Mouse (Mus musculus): ENCODE data around the gene Epx. TPM values are rescaled to one million over a fixed set of nuclear protein-coding genes. Genes with fewer than 3 reads are reported as not detected.

Gene Epx
- polyA plus RNA-seq, 1 experiment from 2014 or later, result not detected

- peak overlapping the region; percentile 47 for H3K4me3 ChIP-seq (ENCODE audit: low read length)
- ATAC-seq (ENCODE audit: low read depth), result no peak
- no peaks in the 10 kb centered on the region for H3K36me3 ChIP-seq (ENCODE audit: control insufficient read depth, insufficient read depth, low read length)
- H3K4me2 ChIP-seq (ENCODE audit: low read depth, low read length), result peak overlapping the region; percentile 68
- WGBS, result 3% methylated on average over 30 of the region's 31 CpGs
- H3K9me3 ChIP-seq (ENCODE audit: control insufficient read depth, low read length), result no peaks in the 10 kb centered on the region
- H3K27ac ChIP-seq (ENCODE audit: low read length), result no peak overlapping the region
- H3K4me1 ChIP-seq (replicated peaks; ENCODE audit: control insufficient read depth, insufficient read depth, low read length), result no peaks in the 10 kb centered on the region
- peak overlapping the region; percentile 55 for H3K9ac ChIP-seq (ENCODE audit: low read length)
- peaks cover 6% of the 10 kb centered on the region; the same call in 1 of the 2 replicates for H3K27me3 ChIP-seq (ENCODE audit: control insufficient read depth, insufficient read depth, low read depth, low read length)
These were observed 58.5 kb downstream of the Epx start for GRCm38 (mm10) chr11:87816707-87817442.

DNA sequence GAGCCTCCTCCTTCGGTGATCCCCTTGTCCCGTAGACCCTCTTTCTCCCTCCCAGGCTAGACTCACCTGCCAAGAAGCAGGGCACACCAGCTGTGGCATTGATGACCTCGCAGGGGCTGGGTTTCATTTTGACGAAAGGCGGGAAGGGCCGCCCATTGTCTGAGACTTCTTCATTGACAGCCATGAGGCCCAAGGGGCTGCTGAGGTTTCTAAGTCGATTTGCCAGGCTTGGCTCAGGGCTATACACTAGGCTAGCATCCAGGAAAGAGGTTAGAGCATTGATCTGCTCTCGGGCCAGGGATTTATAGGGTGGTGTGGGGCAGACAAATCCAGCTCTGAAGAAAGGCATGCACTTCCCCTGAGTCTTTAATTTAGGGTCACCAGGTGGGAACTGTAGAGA, 60.5 kb downstream of the Epx start:
- Histone ChIP-seq H3K36me3 (ENCODE audit: control insufficient read depth, insufficient read depth, low read length) (no peaks in the 10 kb centered on the region), H3K27ac (ENCODE audit: low read length) (no peak overlapping the region), H3K4me2 (ENCODE audit: low read depth, low read length) (no peak overlapping the region), H3K4me1 (replicated peaks; ENCODE audit: control insufficient read depth, insufficient read depth, low read length) (no peaks in the 10 kb centered on the region), H3K27me3 (ENCODE audit: control insufficient read depth, insufficient read depth, low read depth, low read length) (peaks cover 6% of the 10 kb centered on the region; the same call in 1 of the 2 replicates), H3K4me3 (ENCODE audit: low read length) (no peak overlapping the region), H3K9me3 (ENCODE audit: control insufficient read depth, low read length) (no peaks in the 10 kb centered on the region), H3K9ac (ENCODE audit: low read length) (no peak overlapping the region)
- no peak for ATAC-seq (ENCODE audit: low read depth)
- 67% methylated on average over 8 of the region's 8 CpGs for WGBS

Other genes starting within 250 kb of the Epx start
- gene Rnf43, start 212.8 kb downstream of the Epx start, polyA plus RNA-seq (2015; fragmentation: Nextera tagmentation; extraction: Ambion mirVana), result 15.8 and 16.5 TPM in 2 replicates
- gene Supt4a, start 138.0 kb downstream of the Epx start, polyA plus RNA-seq (2015; fragmentation: Nextera tagmentation; extraction: Ambion mirVana), result 143 and 167 TPM in 2 replicates
- gene Tspoap1, start 115.0 kb downstream of the Epx start, polyA plus RNA-seq (2015; fragmentation: Nextera tagmentation; extraction: Ambion mirVana), result 1.6 and 2.3 TPM in 2 replicates
- 0.64 and 3.4 TPM in 2 replicates for gene Mpo, start 82.0 kb downstream of the Epx start, polyA plus RNA-seq (2015; fragmentation: Nextera tagmentation; extraction: Ambion mirVana)
- 0.23 TPM in 1 of 2 replicates, not detected in the other for gene Lpo, start 47.2 kb downstream of the Epx start, polyA plus RNA-seq (2015; fragmentation: Nextera tagmentation; extraction: Ambion mirVana)
- 14.7 and 15.5 TPM in 2 replicates for gene Mks1, start 22.3 kb downstream of the Epx start, polyA plus RNA-seq (2015; fragmentation: Nextera tagmentation; extraction: Ambion mirVana)
- not detected in 2 replicates for gene Olfr462, start 16.7 kb upstream of the Epx start, polyA plus RNA-seq (2015; fragmentation: Nextera tagmentation; extraction: Ambion mirVana)
- gene Olfr463, start 21.9 kb upstream of the Epx start, polyA plus RNA-seq (2015; fragmentation: Nextera tagmentation; extraction: Ambion mirVana), result not detected in 2 replicates
- gene Olfr464, start 45.4 kb upstream of the Epx start, polyA plus RNA-seq (2015; fragmentation: Nextera tagmentation; extraction: Ambion mirVana), result not detected in 2 replicates
- gene Dynll2, start 112.0 kb upstream of the Epx start, polyA plus RNA-seq (2015; fragmentation: Nextera tagmentation; extraction: Ambion mirVana), result 23.4 and 24.5 TPM in 2 replicates
- 257 and 272 TPM in 2 replicates for gene Srsf1, start 171.8 kb upstream of the Epx start, polyA plus RNA-seq (2015; fragmentation: Nextera tagmentation; extraction: Ambion mirVana)
- 32.9 and 38.2 TPM in 2 replicates for gene Vezf1, start 192.7 kb upstream of the Epx start, polyA plus RNA-seq (2015; fragmentation: Nextera tagmentation; extraction: Ambion mirVana)
- 11.3 and 11.8 TPM in 2 replicates for gene Cuedc1, start 222.5 kb upstream of the Epx start, polyA plus RNA-seq (2015; fragmentation: Nextera tagmentation; extraction: Ambion mirVana)